Mouse (Mus musculus) gastrocnemius, adult 8-10 months (tissue): ENCODE measurements around the gene Glrx3. TPM values are rescaled to one million over a fixed set of nuclear protein-coding genes. Genes with fewer than 3 reads are reported as not detected.
"Not testable (repeated sequence)": the region's sequence is repeated elsewhere in the genome, so short reads cannot be mapped to it uniquely, and the experiment has no call there.

Experiments
- DNase-seq, 2 experiments: peaks; one replicate each; pipeline ENCODE4 v3.0.0; 2022; ENCODE audit warnings: low spot score in 2 of 2
- total RNA-seq, 4 experiments: library from RNA; stranded (reverse); gene quantifications; 2 replicates each; pipeline ENCODE4 v1.2.4; 2022

Gene Glrx3
- total RNA-seq, result 100 to 1,000 TPM; 122 to 152 (median 140) TPM

DNA sequence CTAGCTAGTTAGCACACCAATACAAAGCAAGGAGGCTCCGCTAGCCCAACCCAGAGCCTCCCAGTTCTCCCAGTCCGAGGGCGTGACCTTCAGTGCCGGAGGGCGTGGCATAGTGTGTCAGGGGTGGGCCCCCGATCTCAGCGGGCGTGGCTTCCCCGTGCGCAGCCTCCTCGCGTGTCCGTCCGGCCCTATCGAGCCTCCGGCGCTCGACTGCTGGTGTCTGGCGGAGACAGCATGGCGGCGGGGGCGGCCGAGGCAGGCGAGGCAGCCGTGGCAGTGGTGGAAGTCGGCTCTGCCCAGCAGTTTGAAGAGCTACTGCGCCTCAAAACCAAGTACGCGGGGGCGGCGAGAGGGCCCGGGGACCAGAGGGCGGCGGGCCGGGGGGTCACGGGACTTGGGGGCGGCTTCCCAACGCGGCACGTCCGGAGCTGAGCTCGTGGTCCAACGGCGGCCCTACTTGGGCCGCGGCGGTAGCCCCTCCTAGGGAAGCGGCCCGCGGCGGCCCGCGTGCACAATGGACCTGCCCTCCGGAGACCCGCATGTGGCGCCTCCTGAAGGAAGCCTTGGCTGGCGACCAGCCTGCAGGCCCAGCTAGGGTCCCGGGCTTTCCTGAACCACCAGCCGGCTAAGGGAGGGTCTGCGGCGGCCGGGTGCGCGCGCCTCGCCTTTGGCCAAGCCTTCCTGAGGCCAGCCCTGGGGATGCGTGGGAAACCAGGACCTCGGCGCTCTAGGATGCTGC lies at the start of gene Glrx3:
Gene Glrx3, plus strand, starts transcription at position 175 of the 739 bp plus-strand sequence.
- DNase-seq, result peak; percentile 95

DNA sequence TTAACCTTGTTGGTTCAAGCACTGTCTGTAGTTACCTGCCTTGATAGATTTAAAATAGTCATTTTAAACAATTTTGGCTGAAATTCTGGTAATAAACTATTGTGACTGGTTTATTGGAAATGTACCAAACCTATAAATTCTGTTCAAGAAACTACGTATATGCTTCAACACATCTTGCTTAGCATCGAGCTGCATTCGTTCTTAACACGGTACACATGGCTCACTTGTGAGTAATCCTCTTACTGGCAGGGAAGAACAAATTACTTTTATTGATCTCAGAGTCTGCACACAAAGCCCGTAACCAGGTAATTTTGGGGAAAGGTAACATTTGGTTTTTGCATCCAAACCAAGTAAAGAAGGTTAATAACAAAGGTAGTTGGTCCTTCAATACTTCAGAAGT lies 49.6 kb upstream of the Glrx3 start:
- no peak for DNase-seq

DNA sequence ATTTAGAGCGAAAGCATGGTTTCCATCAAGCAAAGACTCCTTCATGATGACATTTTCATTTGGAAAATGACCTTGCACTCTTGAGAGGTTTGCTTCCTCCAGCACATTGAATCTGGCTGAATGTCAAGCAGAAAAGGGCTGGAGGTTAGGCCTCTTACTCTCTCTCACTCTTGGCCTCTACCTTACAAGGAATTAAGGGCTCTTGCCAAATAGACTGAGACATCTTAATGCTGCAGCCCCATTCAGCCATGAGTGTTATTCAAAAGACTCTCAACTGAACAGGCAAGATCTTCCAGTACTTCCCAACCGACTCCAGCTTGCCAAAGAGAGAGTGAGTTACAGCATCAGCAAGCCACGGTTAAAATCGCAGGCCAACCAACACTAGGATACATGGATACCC lies 42.0 kb upstream of the Glrx3 start:
- no peak for DNase-seq

DNA sequence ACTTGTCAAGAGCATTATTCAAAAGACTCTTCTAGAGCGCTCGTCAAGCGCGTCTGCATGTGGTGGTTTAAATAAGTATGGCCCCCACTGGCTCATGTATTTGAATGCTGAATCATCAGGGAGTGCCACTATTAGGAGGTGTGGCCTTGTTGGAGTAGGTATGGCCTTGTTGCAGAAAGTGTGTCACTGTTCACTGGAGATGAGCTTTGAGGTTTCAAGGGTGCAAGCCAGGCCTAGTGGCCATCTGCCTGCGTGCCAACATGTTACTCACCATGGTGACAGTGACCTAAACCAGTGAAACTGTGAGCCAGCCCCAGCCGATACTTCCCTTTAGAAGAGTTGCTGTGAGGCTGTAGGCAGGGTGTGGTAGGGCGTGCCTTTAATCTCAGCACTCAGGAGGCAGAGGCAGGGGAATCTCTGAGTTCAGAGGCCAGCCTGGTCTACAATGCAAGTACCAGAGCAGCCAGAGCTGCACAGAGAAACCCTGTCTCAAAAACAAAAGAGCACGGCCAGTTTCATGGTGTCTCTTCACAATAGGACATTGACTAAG lies 40.0 kb upstream of the Glrx3 start:
- no peak for DNase-seq

DNA sequence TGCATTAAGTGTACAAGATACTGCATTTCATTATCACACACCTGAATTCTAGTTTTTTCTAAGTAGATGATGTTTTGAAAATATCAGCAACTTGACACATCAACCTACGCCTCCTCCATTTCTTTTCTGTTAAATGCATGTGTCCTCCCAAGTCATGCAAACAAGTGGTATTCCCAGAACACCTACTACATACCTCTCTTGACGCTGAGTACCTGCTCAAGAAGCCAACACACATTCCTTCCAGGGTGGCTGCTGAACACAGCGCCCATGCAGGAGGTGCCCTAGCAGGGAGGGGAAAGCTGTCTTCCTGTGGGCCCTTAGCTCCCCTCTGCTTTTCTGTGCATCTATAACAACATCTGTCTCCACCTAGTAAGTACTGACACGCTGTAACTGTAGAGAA lies 38.4 kb upstream of the Glrx3 start:
- DNase-seq, result no peak

DNA sequence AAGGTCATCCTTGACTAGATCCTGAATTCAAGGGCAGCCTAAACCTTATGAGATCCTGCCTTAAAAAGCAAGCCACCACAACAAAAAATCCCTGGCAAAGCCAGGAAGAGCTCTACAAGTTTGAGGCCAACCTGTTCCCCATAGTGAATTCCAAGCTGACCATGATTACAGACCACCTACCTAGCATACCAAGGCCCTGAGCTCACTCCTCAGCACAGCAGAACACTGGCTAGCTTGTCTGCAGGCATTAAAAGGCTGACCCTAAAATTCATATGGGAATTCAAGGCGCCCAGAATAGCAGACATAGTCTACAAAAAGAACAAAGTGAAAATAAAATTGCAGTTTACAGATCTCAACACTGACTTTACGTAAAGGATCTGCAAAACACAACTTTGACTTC lies 33.3 kb upstream of the Glrx3 start:
- DNase-seq, result no peak

DNA sequence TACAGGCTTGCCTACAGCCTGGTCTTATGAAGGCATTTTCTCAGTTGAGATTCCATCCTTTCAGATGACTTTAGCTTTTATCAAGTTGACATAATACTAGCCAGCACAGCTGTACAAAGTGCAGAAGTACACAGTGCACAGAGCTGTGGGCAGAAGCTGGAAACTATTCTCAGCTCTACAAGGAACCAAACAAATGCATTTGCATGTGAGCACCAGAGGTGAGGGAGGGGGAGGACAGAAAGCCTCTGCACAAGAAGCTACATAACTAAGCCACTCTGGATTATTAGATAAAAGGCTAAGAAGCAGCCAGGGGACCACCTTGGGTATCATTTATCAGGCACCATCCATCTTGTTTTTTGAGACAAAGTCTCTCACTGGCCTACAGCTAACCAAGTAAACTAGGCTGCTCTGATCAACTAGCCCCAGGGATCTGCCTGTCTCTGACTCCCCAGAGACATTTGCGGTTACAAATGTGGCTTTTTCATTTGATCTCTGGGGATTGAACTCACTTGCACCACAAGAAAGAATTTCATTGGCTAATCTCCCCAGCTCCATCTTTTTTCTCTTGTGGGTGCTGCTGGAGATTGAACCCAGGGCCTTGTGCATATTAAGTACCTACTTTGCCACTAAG lies 29.9 kb upstream of the Glrx3 start:
- no peak for DNase-seq

DNA sequence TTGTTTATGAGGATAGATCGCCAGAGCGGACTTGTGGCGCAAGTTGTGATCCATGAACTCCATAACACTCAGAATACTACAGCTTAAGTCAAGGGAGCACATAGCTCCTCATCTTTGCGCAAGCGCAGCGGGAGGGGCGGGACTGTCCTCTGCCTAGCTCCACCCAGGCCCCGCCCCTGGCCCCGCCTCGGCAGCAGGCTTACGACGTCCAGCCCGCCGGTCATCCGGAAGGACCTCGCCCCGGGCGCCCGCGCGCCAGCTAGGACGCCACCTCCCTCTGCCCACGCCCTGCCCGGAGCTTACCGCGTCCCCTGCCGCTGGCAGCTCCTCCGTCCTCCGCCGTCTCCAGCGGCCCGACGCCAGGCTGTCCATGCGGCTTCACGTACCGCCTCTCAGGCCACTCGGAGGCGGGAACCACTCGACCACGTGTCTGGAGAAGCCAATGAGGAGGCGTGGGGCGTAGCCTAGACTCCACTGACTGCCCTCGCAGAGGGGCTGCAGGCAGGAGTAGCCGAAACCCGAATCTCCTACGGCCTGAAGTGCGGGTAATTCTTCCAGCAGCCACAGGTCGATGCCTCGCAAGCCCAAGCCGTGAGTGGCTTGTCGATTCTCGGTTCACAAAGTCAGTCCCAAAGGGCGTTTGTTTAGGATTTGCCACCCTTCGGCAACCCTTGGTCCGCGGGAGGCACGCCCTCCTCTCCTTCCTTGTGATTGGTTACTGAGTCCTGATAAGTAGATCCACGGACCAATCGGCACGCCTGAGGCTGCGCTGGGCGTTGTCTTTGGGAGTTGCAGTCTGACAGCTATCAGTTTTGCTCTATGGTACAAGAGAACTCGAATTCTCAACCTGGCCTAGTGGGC lies 26.8 kb upstream of the Glrx3 start, which contains the start of gene 9430038I01Rik:
Gene 9430038I01Rik, minus strand, starts transcription at position 426 of the 861 bp plus-strand sequence.
- DNase-seq, result peak; percentile 96 to 97

DNA sequence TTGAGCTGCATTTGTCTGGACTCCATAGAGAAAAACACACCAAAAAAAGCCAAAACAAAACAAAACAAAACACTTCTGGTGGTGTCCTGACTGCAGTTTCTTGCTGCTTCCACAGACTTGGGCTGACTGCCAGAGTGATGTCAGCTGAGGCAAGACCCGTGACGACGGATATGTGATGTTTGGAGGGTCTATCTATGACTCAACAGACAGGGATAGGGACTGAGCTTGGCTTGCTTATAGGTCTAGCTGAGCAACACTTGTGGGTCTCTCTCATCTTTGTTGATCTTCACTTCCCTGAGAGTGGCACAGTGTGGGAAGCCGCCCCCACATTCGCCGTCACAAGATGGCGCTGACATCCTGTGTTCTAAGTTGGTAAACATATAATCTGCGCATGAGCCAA lies 22.7 kb upstream of the Glrx3 start:
- DNase-seq, result no peak

DNA sequence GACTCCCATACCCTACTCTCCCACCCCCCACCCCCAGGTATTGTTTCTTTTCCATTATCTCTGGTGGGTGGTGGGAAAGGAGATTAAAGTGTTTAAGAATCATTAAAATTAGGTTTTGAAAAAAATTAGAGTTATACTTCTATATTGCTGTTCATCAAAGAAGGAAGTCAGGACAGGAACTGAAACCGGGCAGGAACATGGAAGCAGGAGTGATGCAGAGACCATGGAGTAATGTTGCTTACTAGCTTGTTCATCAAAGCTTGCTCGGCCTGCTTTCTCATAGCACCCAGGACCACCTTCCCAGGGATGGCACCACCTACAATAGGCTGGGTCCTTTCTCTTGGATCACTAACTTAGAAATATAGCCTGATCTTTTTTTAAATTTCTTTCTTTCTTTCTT lies 16.9 kb upstream of the Glrx3 start:
- DNase-seq, result no peak

DNA sequence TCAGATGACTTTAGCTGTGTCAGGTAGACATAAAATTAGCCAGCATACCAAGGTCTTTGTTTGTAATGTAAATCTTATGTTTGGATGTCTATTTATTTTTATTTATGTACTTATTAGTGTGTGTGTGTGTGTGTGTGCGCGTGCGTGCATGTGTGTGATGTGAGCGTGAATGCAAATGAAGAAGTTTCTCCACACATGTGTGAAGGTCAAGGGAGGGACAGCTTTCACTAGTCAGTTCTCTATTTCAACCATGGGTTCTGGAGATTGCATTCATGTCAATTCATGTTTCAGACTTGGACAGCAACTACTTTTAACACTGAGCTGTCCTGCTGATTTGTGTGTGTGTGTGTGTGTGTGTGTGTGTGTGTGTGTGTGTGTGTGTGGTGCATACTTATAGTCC lies 16.2 kb upstream of the Glrx3 start:
- no peak for DNase-seq

DNA sequence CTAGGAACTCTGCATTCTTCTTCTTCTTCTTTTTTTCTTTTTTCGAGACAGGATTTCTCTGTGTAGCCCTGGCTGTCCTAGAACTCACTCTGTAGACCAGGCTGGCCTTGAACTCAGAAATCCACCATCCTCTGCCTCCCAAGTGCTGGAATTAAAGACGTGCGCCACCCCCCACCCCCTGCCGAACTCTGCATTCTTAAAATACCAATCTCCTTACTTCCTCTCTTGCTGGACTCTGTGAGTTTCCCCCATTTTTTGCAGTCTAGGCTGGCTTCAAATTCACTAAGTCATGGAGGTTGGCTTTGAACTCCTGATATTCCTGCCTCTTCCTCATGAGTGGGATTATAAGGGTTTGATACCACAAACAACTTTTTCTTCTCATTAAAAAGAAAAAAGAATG lies 10.7 kb upstream of the Glrx3 start:
- no peak for DNase-seq

DNA sequence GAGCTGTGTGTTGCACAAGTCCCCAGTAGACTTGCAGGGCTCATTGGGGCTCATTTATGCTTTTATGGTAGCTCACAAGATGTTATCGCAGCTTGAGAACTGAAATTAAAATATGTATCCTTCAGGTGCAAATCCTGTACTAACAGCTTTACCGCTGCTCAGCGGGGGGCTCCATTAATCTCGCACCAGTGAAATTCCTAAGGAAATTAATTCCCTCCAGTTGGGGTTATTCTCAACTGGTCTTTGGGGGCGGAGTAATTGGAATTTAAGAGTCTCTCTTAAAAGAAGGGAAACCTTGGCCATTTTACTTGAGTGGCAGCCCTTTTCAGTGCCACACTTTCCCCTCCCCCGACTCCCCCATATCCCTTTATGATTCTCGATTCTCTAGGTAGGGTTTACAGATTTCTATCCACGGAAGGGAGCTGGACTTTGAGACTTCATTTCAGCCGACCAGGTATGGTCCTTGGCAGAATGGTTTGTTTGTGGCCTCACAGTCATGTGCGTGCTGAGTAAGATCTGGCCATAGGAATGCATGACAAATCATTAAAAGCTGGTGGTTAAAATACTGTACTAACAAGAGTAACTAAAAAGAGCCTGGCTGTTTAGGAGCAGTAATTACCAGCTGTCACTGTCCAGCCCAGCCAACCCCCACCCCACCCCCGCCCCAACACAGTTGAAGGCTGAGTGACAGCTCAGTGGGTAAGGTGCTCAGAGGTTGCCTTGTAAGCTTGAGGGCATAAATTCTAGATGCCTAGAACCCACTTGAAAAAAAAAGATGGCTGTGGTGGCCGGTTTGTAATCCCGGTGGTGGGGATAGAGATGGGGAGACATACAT lies 5.4 kb upstream of the Glrx3 start:
- DNase-seq, result no peak

DNA sequence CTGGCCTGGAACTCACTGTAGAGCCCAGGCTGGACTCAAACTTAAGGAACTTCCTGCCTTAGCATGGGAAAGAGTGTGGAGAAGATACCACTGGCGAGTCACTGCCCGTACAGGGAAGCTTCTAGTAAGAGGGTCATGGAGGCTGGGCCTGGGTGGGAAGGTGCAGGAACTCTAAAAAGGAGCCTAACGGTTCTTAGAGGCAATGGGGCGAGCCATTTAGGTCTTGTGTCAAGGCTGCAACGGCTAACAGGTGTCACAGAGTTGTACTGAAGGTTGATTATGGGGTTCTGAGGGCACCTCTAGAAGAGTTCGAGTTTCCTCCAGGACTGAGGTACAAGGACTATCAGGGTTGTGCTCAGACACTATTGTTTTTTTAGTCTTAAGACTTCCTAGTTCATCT lies 513 bp upstream of the Glrx3 start:
- DNase-seq, result no peak

DNA sequence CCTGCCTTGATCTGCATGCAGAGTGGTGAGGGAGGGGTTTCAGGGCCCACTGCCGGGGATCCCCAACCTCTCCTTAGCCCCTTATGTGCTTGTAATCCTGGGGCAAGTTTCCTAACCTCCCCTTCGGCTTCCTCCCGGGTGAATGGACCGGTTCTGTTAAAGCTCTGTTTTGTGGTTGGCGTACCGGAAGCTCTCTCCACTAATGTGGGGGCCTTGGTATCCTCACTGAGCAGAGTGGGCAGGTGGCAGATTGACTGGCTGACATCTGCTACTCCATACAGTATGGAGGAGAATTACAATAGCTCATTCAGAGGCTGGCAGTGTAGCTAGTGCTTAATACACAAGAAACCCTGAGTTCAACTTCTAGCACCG lies 751 bp downstream of the Glrx3 start:
- DNase-seq, result no peak

DNA sequence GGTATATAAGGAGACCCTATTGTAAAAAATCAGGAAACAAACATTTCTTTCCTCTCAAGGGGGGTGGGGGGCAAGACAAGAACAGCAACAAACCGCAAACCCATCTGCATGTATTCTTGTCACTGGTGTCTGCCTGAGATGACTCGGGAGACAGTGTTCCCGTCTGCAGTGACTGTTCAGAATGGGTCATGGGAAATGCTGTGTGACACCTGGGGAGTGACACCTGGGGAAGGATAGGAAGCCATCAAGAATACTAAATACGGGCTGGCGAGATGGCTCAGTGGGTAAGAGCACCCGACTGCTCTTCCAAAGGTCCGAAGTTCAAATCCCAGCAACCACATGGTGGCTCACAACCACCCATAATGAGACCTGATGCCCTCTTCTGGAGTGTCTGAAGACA lies 1.5 kb downstream of the Glrx3 start:
- not testable (repeated sequence) for DNase-seq

DNA sequence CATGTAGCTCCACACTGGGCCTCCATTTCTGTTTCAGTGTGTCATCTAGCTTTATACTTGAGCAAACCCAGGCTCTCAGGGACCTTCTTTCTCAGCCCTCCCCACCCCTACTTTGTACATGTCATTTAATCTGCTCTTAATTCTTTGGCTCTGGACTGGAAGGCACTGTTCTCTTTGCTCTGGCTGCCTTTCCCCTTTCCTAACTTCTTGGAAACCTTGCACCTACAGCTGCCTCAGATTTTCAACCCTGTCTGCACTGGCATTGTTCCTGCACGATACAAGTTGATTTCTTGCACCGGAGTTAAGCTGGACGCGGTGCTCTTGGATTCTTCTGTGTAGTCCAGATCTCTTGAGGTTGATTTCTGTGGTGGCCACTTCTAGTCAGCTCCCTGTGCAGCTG lies 5.5 kb downstream of the Glrx3 start:
- peak; percentile 24 to 50 for DNase-seq

DNA sequence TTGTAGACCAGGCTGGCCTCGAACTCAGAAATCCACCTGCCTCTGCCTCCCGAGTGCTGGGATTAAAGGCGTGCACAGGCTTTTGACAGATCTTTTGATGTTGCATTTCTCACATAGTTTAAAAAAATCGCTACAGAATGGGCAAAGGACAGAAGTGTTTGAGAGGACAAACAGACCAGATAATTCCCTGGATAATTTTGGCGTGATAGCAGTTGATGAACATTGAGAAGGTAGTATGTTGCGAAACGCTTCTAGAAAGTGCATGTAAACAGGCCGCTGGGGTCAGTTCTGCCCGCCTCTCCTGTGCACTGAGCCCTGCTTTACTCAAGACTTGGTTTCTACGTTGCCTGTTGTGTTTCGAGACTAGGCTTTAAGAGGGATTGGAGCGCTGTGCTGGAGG lies 7.9 kb downstream of the Glrx3 start:
- DNase-seq, result no peak

DNA sequence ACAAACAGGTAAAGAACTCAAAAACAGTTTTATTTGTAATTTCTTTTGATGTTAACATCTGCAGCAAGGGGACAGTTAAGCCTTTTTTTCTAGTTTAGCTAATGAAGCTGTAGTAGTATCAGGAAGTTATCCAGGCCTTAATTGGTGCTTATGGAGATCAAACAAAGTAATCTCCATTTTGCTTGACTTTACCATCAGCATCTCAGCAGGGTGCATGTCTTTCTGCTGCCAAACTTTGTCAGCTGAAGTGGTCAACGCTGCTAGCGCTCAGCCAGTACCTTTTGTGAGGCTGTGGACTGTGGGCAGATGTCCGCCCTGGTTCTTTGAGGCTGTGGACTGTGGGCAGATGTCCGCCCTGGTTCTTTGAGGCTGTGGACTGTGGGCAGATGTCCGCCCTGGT lies 24.0 kb downstream of the Glrx3 start:
- no peak for DNase-seq

DNA sequence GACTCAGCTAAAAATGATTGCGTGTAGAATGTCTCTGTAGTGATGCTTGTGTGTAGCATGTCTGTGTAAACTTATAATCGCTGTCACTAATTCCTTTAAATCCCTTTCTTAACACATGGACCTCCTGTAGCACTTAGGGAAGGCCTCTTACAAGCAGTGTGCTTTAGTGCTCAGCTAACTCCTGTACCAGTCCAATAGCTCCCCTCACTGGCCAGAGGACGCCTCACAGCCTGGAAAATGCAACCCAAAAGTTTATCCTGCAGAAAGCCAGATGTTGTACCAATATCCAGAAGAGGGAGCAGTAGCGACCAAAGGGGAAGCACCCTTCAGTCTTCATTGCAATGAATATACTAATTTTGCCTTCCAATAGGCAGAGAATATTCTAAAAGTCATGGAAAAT lies 30.8 kb downstream of the Glrx3 start:
- peak; percentile 25 to 37 for DNase-seq
